Mouse (Mus musculus) heart, embryonic 16.5 days (tissue): ENCODE data around the gene Rab8b. TPM values are rescaled to one million over a fixed set of nuclear protein-coding genes. Genes with fewer than 3 reads are reported as not detected.
"Not testable (repeated sequence)": the region's sequence is repeated elsewhere in the genome, so short reads cannot be mapped to it uniquely, and the experiment has no call there.

Source experiments
- ATAC-seq: fragments of 200-750 bp; cut with Nextera tagmentation; replicated peaks from 2 replicates; pipeline ENCODE4 v1.8.0; 2017; ENCODE audit warnings: moderate number of reproducible peaks; ENCODE audit not compliant: insufficient read depth, low FRiP score; ENCODE audit errors: extremely low read depth
- H3K27ac ChIP-seq: fragments of 300-500 bp; sonication (generic); 2 replicates; pipeline ENCODE4 v1.5.1; 2014; ENCODE audit warnings: mild to moderate bottlenecking, low read length, control low read depth, moderate library complexity
- H3K27me3 ChIP-seq: fragments of 300-500 bp; sonication (generic); 2 replicates; pipeline ENCODE4 v1.6.1; 2014; ENCODE audit warnings: low read length, mixed read lengths; ENCODE audit not compliant: control insufficient read depth, insufficient read depth
- H3K36me3 ChIP-seq: fragments of 300-500 bp; sonication (generic); 2 replicates; pipeline ENCODE4 v1.6.1; 2014; ENCODE audit not compliant: control insufficient read depth, insufficient read depth
- H3K4me1 ChIP-seq: fragments of 300-500 bp; sonication (generic); 2 replicates; pipeline ENCODE4 v1.6.1; 2014; ENCODE audit warnings: low read length, mixed read lengths; ENCODE audit not compliant: control insufficient read depth, insufficient read depth
- H3K4me2 ChIP-seq: fragments of 300-500 bp; sonication (generic); 2 replicates; pipeline ENCODE4 v1.6.1; 2014; ENCODE audit warnings: low read depth, mild to moderate bottlenecking, control low read depth, low read length
- H3K4me3 ChIP-seq: fragments of 300-500 bp; sonication (generic); 2 replicates; pipeline ENCODE4 v1.5.1; 2014; ENCODE audit warnings: mild to moderate bottlenecking, control low read depth, low read length
- H3K9ac ChIP-seq: fragments of 300-500 bp; sonication (generic); 2 replicates; pipeline ENCODE4 v1.6.1; 2014; ENCODE audit warnings: low read length, control low read depth
- H3K9me3 ChIP-seq: fragments of 300-500 bp; sonication (generic); replicated peaks from 2 replicates; pipeline ENCODE4 v1.6.1; 2016; ENCODE audit warnings: low read length; ENCODE audit not compliant: control insufficient read depth
- WGBS: fragments of 180-500 bp; shearing (Covaris S2); extraction: QIAGEN DNeasy Blood & Tissue Kit; methylation state at CpG from one replicate; pipeline ENCODE4 v1.1.7; 2014; 5-methylcytosine and 5-hydroxymethylcytosine counted together
- polyA plus RNA-seq: library from polyadenylated mRNA; unstranded; fragments of >200 nt; fragmentation: Nextera tagmentation; extraction: Ambion mirVana; gene quantifications from 2 replicates; pipeline ENCODE4 v1.2.1, GENCODE M21; 2015

The Rab8b gene
- polyA plus RNA-seq, 1 experiment from 2014 or later, result 17.6 TPM

DNA sequence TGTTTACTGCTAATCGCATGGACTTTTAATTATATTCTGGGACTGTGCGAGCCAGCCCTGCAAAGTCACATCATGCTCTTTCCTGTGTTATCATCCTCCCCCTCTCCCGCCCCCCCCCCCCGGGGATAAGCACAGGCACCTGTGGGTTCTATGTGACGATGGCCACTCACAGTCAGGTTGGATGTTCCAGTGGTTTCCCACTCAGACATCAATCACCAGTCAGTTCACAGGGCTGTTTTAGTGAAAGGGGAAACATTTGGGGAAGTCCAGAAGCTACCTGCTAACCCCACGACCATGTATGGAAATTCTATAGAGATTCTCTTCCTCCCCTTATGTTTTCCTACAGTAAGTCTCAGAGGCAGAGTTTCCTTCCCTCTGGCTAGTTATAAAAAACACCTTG lies 21.6 kb downstream of the Rab8b start:
- ATAC-seq, result no peak
- peaks cover 13% of the 10 kb centered on the region for H3K4me1 ChIP-seq
- no peaks in the 10 kb centered on the region for H3K36me3 ChIP-seq
- no peak overlapping the region for H3K27ac ChIP-seq
- H3K27me3 ChIP-seq, result no peaks in the 10 kb centered on the region
- H3K9ac ChIP-seq, result no peak overlapping the region
- 71% methylated on average over 6 of the region's 6 CpGs for WGBS
- no peak overlapping the region for H3K4me3 ChIP-seq
- no peak overlapping the region for H3K4me2 ChIP-seq
- no peaks in the 10 kb centered on the region for H3K9me3 ChIP-seq

DNA sequence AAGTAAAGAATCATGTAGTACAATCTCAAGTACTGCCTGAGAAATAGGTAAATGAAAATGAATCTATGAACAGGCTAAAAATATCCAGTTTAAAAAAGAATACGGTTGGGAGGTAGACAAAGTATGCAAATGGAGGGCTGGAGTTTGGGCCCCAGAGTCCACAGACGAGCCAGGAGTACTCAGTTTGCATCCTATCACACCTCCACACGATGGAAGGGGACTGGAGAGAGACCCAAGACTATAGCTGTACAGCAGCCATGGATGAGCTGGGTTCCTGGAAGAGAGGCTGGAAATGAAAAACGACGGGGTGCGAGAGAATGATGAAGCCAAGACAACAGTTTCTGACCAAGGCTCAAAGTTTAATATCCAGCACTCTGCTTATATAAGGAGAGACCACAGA lies 22.5 kb downstream of the Rab8b start:
- Histone ChIP-seq H3K9ac (no peak overlapping the region), H3K4me1 (peaks cover 13% of the 10 kb centered on the region), H3K9me3 (no peaks in the 10 kb centered on the region), H3K36me3 (no peaks in the 10 kb centered on the region), H3K4me2 (no peak overlapping the region), H3K4me3 (no peak overlapping the region), H3K27me3 (no peaks in the 10 kb centered on the region), H3K27ac (no peak overlapping the region)
- no peak for ATAC-seq
- 65% methylated on average over 6 of the region's 6 CpGs for WGBS

DNA sequence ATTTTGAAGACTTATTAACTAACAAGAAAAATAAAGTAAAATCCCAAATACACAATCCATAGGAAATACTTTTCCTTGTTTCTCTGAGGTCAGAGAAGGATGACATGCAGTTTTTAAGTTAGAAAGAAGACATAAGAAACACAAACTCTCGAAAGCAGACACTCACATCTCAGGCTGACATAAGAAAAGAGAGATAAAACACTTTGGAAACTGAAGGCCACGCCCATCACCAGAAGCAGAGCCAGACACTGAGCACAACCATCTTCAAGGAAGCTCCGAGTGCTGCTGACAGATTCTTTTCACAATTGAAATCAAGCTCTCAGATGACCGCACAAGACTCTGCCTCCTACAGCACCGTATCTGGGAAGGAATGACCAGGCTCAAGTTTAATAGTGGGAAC lies 23.5 kb downstream of the Rab8b start:
- H3K4me1 ChIP-seq, result peaks cover 13% of the 10 kb centered on the region
- no peak overlapping the region for H3K27ac ChIP-seq
- H3K4me3 ChIP-seq, result no peak overlapping the region
- WGBS, result 46% methylated on average over 5 of the region's 5 CpGs
- no peaks in the 10 kb centered on the region for H3K36me3 ChIP-seq
- no peaks in the 10 kb centered on the region for H3K9me3 ChIP-seq
- no peak for ATAC-seq
- no peak overlapping the region for H3K9ac ChIP-seq
- no peaks in the 10 kb centered on the region for H3K27me3 ChIP-seq
- H3K4me2 ChIP-seq, result no peak overlapping the region

DNA sequence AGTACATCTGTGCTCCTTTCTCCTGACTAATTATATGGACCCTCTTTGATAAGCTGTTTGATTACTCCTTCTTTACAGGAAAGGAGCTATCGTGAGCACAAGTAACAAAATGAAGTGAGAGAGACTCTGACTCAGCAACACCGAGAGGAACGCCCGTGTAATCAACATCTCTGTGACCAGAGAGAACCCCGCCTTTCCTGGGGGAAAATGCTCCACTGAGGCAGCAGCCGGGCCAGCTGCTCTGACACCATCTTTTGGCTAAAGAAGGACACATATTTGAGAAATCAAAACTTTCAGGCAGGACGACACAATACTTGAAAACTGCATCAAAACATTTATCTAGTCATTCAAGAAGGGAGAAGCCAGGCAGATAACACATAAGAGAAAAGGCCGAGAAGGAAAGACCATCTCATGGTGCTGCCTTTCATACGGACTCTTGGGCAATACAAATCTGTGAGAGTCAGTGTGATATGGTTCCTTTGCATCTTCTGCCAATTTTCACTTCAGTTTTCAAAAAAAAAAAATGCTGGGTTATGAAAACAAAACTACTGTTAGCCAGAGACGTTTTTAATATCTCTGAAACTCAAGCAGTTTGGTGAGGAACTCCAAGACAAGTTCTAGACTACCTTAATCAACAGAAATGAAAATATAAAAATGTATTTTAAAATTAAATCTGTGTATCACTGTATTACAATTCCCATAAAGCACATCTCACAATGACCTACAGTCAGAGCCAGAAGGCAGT lies 24.3 kb downstream of the Rab8b start:
- no peak overlapping the region for H3K9ac ChIP-seq
- no peaks in the 10 kb centered on the region for H3K36me3 ChIP-seq
- no peak for ATAC-seq
- H3K4me3 ChIP-seq, result no peak overlapping the region
- H3K27me3 ChIP-seq, result no peaks in the 10 kb centered on the region
- no peaks in the 10 kb centered on the region for H3K9me3 ChIP-seq
- H3K4me2 ChIP-seq, result peak overlapping the region; percentile 9; the same call in 1 of the 2 replicates
- WGBS, result 66% methylated on average over 10 of the region's 10 CpGs
- H3K4me1 ChIP-seq, result peaks cover 13% of the 10 kb centered on the region
- no peak overlapping the region for H3K27ac ChIP-seq

GRCm38 (mm10) chr9:66894421-66894820 lies 25.1 kb downstream of the Rab8b start:
- Histone ChIP-seq H3K4me1 (peaks cover 13% of the 10 kb centered on the region), H3K27me3 (no peaks in the 10 kb centered on the region), H3K9me3 (no peaks in the 10 kb centered on the region), H3K9ac (no peak overlapping the region), H3K4me3 (no peak overlapping the region), H3K36me3 (no peaks in the 10 kb centered on the region), H3K27ac (no peak overlapping the region), H3K4me2 (no peak overlapping the region)
- ATAC-seq, result no peak
- WGBS, result 72% methylated on average over 1 of the region's 1 CpGs

DNA sequence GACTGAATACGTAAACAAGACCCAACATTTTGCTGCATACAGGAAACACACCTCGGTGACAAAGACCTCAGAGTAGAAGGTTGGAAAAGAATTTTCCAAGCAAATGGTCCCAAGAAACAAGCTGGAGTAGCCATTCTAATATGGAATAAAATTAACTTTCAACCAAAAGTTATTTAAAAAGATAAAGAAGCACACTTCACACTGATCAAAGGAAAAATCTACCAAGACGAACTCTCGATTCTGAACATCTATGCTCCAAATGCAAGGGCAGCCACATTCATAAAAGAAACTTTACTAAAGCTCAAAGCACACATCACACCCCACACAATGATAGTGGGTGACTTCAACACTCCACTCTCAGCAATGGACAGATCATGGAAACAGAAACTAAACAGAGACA lies 27.0 kb downstream of the Rab8b start:
- not testable (repeated sequence) for ATAC-seq, H3K36me3 ChIP-seq, H3K4me2 ChIP-seq, H3K4me3 ChIP-seq, H3K27ac ChIP-seq, H3K9ac ChIP-seq, H3K9me3 ChIP-seq, H3K27me3 ChIP-seq
- WGBS, result 95% methylated on average over 4 of the region's 4 CpGs
- peaks cover 14% of the 10 kb centered on the region for H3K4me1 ChIP-seq

DNA sequence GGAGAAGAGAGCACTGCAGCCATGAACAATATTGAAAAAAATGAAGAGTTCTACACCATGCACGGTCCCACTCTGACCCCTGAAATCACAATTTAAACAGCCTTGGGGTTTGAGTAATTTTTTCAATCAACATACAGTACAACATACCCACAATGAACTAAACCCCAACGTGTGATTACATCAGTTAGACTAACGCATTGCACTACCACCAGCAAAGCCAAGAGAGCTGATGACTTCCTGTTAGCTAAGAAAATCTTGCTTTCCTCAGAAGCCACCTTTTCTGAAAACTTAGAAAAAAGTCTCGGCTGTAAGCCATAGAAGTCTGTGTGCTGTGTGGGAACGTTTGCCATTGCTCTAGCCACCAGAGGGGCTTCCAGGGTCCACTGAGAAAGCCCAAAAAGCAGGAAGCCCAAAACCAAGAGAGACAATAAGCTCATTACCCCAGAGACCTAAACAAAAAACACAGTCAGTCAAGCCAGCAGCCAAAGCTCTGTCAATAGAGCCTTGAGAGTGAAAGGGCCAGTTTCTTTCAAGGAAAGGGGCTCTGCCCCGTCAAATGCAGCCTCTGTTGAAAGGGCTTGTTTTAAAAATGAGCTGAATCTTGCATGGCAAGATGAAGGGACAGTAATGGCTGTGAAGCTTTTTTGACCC lies 31.4 kb downstream of the Rab8b start:
- H3K9me3 ChIP-seq, result no peaks in the 10 kb centered on the region
- H3K4me1 ChIP-seq, result peaks cover 8% of the 10 kb centered on the region
- H3K9ac ChIP-seq, result no peak overlapping the region
- no peak overlapping the region for H3K4me2 ChIP-seq
- H3K27ac ChIP-seq, result peak overlapping the region; percentile 11; the same call in 1 of the 2 replicates
- WGBS, result 52% methylated on average over 6 of the region's 6 CpGs
- no peaks in the 10 kb centered on the region for H3K27me3 ChIP-seq
- ATAC-seq, result no peak
- no peaks in the 10 kb centered on the region for H3K36me3 ChIP-seq
- no peak overlapping the region for H3K4me3 ChIP-seq

DNA sequence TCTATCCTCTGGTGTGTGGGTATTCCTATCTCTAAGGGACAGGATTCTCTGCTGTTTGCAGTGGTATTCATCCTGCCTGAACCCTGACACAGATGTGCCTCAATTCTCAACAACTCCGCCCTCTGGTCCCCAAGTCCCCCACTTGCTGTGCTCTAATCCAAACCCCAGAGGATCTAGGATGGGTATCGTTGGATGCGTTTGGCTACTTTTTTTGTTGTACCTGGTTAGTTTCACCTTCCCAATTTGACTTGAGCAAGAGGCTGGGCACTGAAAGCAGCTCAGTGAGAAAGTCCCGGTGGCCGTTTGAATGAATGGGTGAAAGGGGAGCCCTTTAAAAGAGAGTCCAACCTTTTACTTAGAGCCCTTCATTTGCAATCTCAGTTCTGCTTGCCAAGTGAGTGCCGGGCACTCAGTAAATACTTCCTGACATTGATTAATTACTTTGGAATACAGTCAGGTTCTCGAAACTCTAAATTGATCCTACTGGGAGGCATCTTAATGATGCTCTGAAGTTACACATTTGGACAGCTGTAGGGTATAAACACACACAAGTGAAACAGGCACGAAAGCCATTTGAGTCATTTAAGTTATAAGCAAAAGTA lies 32.1 kb downstream of the Rab8b start:
- Histone ChIP-seq H3K4me1 (peaks cover 8% of the 10 kb centered on the region), H3K27ac (no peak overlapping the region), H3K36me3 (no peaks in the 10 kb centered on the region), H3K9me3 (no peaks in the 10 kb centered on the region), H3K9ac (no peak overlapping the region), H3K4me3 (no peak overlapping the region), H3K27me3 (no peaks in the 10 kb centered on the region), H3K4me2 (no peak overlapping the region)
- ATAC-seq, result no peak
- WGBS, result 67% methylated on average over 8 of the region's 8 CpGs

- peaks cover 10% of the 10 kb centered on the region for H3K4me1 ChIP-seq
- no peak overlapping the region for H3K27ac ChIP-seq
- H3K9me3 ChIP-seq, result no peaks in the 10 kb centered on the region
- no peak overlapping the region for H3K4me3 ChIP-seq
- ATAC-seq, result no peak
- H3K36me3 ChIP-seq, result no peaks in the 10 kb centered on the region
- H3K9ac ChIP-seq, result no peak overlapping the region
- 87% methylated on average over 6 of the region's 6 CpGs for WGBS
- H3K4me2 ChIP-seq, result no peak overlapping the region
- H3K27me3 ChIP-seq, result no peaks in the 10 kb centered on the region
These were observed 32.7 kb downstream of the Rab8b start for GRCm38 (mm10) chr9:66886818-66887217.
